Mouse (Mus musculus): ENCODE results near the gene Qser1. TPM values are rescaled to one million over a fixed set of nuclear protein-coding genes. Genes with fewer than 3 reads are reported as not detected.
A peak's percentile ranks its signal among the peaks of the same experiment; 100 is the strongest.

Qser1 gene
- polyA plus RNA-seq, 1 experiment from 2014 or later = 18.6 TPM

DNA sequence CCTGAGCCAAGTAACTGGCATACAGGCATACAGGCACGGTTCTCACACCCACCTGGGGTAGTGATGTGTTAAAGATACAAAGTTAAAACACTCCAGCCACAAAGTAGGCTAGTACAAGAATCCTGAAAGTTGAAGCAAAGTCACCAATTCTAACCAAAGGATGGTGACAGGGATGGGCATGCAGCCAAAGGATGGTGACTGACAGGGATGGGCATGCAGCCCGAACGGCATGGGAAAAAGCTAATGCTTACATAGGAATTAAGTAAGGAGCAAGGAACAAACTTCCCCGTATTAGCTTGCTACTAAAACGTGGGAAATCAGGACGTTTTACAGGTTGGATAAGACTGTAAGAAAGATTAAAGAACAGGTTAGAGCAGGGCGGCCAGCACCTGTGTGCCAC lies 80.3 kb downstream of the Qser1 start:
- no peaks in the 10 kb centered on the region for H3K9me3 ChIP-seq (ENCODE audit: low read depth, low read length)
- no peak for TF ChIP-seq CTCF (IDR thresholded peaks at IDR 0.05; ENCODE audit: low read depth)
- H3K9ac ChIP-seq = no peak overlapping the region
- no peak overlapping the region for H3K4me2 ChIP-seq
- ATAC-seq (ENCODE audit: insufficient read depth) (no peak), DNase-seq (no peak)
- H3K4me3 ChIP-seq (ENCODE audit: low read depth, low read length) = no peak overlapping the region
- H3K36me3 ChIP-seq (ENCODE audit: insufficient read depth) = no peaks in the 10 kb centered on the region
- no peaks in the 10 kb centered on the region for H3K4me1 ChIP-seq (ENCODE audit: insufficient read depth)
- WGBS = 57% methylated on average over 7 of the region's 7 CpGs
- H3K27me3 ChIP-seq (ENCODE audit: insufficient read depth, low read length) = no peaks in the 10 kb centered on the region
- H3K27ac ChIP-seq (ENCODE audit: low read depth) = no peak overlapping the region

DNA sequence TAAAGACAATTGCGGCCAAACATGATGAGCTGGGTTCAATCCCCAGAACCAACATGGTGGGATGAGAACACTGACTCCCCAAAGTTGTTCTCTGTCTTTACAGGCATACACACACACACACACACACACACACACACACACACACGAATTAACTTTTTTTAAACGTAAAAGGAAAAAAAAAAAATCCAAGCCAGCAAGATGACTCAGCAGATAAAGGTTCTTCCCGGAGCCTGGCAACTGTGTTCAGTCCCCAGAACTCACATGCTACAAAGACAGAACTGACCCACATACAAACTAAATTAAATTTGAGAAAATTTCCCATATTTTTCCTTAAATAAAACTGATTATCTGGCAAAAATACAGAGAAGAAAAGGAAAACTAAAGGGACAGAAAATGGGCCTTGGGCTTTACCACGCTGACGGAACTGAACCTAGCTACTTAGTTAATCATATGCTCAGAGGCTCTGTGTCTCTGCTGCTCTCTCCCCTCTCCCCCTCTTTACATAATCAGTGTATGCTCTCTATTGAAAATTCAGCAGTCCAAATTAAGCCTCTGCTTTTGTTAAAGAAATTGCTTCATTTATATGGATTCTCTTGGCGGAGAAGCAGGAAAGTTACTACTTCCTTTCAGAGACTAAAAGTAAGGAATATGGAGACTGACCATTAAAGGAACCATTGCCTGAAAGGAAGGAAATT lies 83.9 kb downstream of the Qser1 start:
- Histone ChIP-seq H3K9ac (no peak overlapping the region), H3K36me3 (ENCODE audit: insufficient read depth) (no peaks in the 10 kb centered on the region), H3K4me3 (ENCODE audit: low read depth, low read length) (no peak overlapping the region), H3K27ac (ENCODE audit: low read depth) (no peak overlapping the region), H3K4me1 (ENCODE audit: insufficient read depth) (no peaks in the 10 kb centered on the region), H3K27me3 (ENCODE audit: insufficient read depth, low read length) (no peaks in the 10 kb centered on the region), H3K9me3 (ENCODE audit: low read depth, low read length) (no peaks in the 10 kb centered on the region), H3K4me2 (no peak overlapping the region)
- ATAC-seq (ENCODE audit: insufficient read depth) (no peak), DNase-seq (no peak)
- WGBS = 71% methylated on average over 7 of the region's 7 CpGs
- no peak for TF ChIP-seq CTCF (IDR thresholded peaks at IDR 0.05; ENCODE audit: low read depth)

- H3K27ac ChIP-seq (ENCODE audit: low read depth) = no peak overlapping the region
- 71% methylated on average over 9 of the region's 9 CpGs for WGBS
- H3K4me3 ChIP-seq (ENCODE audit: low read depth, low read length) = no peak overlapping the region
- no peaks in the 10 kb centered on the region for H3K36me3 ChIP-seq (ENCODE audit: insufficient read depth)
- H3K9ac ChIP-seq = no peak overlapping the region
- no peaks in the 10 kb centered on the region for H3K27me3 ChIP-seq (ENCODE audit: insufficient read depth, low read length)
- no peaks in the 10 kb centered on the region for H3K9me3 ChIP-seq (ENCODE audit: low read depth, low read length)
- H3K4me1 ChIP-seq (ENCODE audit: insufficient read depth) = no peaks in the 10 kb centered on the region
- DNase-seq = no peak
- no peak for TF ChIP-seq CTCF (IDR thresholded peaks at IDR 0.05; ENCODE audit: low read depth)
- no peak for ATAC-seq (ENCODE audit: insufficient read depth)
- H3K4me2 ChIP-seq = no peak overlapping the region
Observed at GRCm38 (mm10) chr2:104732033-104732444, 84.5 kb downstream of the Qser1 start.

DNA sequence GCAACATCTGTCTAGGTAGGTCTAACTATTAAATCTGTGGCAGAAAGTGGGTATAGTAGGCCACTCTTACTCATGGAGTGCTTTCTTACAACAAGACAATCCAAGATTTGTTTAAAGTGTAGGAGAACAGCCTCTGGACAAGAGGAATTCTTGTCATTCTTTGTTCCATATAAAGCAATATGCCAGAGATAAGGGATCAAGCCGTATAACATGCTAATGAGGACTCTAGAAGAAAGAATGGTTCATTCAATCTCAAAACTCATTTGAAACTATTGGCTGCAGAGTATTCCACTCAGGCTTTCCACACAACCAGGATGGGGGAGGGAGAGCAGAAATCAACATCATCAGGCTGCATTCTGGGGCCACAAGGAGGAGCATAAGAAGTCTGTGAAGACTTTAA lies 89.2 kb downstream of the Qser1 start:
- no peak overlapping the region for H3K4me2 ChIP-seq
- 0 out of 2 replicates have a peak, but pooled peaks have one; percentile 47 for ATAC-seq (ENCODE audit: insufficient read depth)
- no peak overlapping the region for H3K4me3 ChIP-seq (ENCODE audit: low read depth, low read length)
- H3K4me1 ChIP-seq (ENCODE audit: insufficient read depth) = no peaks in the 10 kb centered on the region
- no peaks in the 10 kb centered on the region for H3K27me3 ChIP-seq (ENCODE audit: insufficient read depth, low read length)
- DNase-seq = peak; percentile 26
- H3K27ac ChIP-seq (ENCODE audit: low read depth) = no peak overlapping the region
- no peak overlapping the region for H3K9ac ChIP-seq
- 37% methylated on average over 1 of the region's 1 CpGs for WGBS
- no peaks in the 10 kb centered on the region for H3K9me3 ChIP-seq (ENCODE audit: low read depth, low read length)
- no peaks in the 10 kb centered on the region for H3K36me3 ChIP-seq (ENCODE audit: insufficient read depth)
- no peak for TF ChIP-seq CTCF (IDR thresholded peaks at IDR 0.05; ENCODE audit: low read depth)

DNA sequence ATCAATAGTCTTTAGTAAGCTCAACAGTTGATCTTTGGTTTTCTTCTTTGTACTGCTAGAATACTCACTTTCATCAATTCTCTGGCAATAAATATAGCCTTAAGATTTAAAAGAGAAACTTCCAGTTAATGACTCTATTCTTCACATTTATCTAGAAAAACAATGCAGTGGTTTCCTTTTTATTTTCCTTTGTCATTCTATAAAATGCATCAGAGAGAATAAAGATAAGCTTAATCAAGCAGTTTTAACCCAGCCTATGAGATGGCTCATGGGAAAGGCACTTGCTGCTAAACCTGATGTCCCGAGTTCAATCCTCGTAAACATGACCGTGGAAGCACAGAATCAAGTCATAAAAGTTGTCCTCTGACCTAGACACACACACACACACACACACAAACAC lies 94.5 kb downstream of the Qser1 start:
- 73% methylated on average over 3 of the region's 3 CpGs for whole genome bisulfite sequencing
- H3K4me1 ChIP-seq (ENCODE audit: insufficient read depth) = no peaks in the 10 kb centered on the region

GRCm38 (mm10) chr2:104717827-104718226 lies 98.7 kb downstream of the Qser1 start:
- Histone ChIP-seq H3K4me3 (ENCODE audit: low read depth, low read length) (no peak overlapping the region), H3K36me3 (ENCODE audit: insufficient read depth) (no peaks in the 10 kb centered on the region), H3K9ac (no peak overlapping the region), H3K9me3 (ENCODE audit: low read depth, low read length) (no peaks in the 10 kb centered on the region), H3K4me1 (ENCODE audit: insufficient read depth) (no peaks in the 10 kb centered on the region), H3K27ac (ENCODE audit: low read depth) (no peak overlapping the region), H3K4me2 (no peak overlapping the region), H3K27me3 (ENCODE audit: insufficient read depth, low read length) (no peaks in the 10 kb centered on the region)
- no peak for DNase-seq
- 84% methylated on average over 4 of the region's 4 CpGs for WGBS
- no peak for ATAC-seq (ENCODE audit: insufficient read depth)
- TF ChIP-seq CTCF (IDR thresholded peaks at IDR 0.05; ENCODE audit: low read depth) = no peak

More for the DNA sequence above, 94.5 kb downstream of the Qser1 start:
- Histone ChIP-seq H3K4me2 (no peak overlapping the region), H3K4me3 (ENCODE audit: low read depth, low read length) (no peak overlapping the region), H3K36me3 (ENCODE audit: insufficient read depth) (no peaks in the 10 kb centered on the region), H3K9ac (no peak overlapping the region), H3K27me3 (ENCODE audit: insufficient read depth, low read length) (no peaks in the 10 kb centered on the region), H3K27ac (ENCODE audit: low read depth) (no peak overlapping the region), H3K9me3 (ENCODE audit: low read depth, low read length) (no peaks in the 10 kb centered on the region)
- ATAC-seq (ENCODE audit: insufficient read depth) (no peak), DNase-seq (no peak)
- no peak for TF ChIP-seq CTCF (IDR thresholded peaks at IDR 0.05; ENCODE audit: low read depth)

DNA sequence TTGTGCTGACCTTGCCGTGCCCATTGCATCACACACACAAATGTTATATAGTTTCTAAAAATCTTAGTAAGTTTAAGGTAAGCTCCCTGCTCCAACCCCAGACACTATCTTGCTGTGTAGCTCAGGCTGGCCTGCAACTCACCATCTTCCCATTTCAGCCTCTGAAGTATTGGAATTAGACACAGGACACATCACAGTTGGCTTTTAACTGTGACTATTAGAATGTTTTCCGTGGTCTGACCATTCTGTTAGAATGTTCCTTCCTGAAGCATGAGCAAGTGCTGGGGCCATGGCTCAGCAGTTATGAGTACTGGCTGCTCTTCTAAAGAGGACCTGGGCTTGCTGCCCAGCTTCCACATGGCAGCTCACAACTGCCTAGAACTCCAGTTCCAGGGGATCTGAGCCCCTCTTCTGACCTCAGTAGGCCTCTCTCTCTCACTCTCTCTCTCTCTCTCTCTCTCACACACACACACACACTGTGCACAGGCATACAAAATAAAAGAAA lies 99.3 kb downstream of the Qser1 start:
- TF ChIP-seq CTCF (IDR thresholded peaks at IDR 0.05; ENCODE audit: low read depth) = no peak
- Histone ChIP-seq H3K4me3 (ENCODE audit: low read depth, low read length) (no peak overlapping the region), H3K27ac (ENCODE audit: low read depth) (no peak overlapping the region), H3K9ac (no peak overlapping the region), H3K9me3 (ENCODE audit: low read depth, low read length) (no peaks in the 10 kb centered on the region), H3K4me1 (ENCODE audit: insufficient read depth) (no peaks in the 10 kb centered on the region), H3K27me3 (ENCODE audit: insufficient read depth, low read length) (no peaks in the 10 kb centered on the region), H3K4me2 (no peak overlapping the region), H3K36me3 (ENCODE audit: insufficient read depth) (no peaks in the 10 kb centered on the region)
- WGBS = 88% methylated on average over 2 of the region's 2 CpGs
- DNase-seq = no peak
- no peak for ATAC-seq (ENCODE audit: insufficient read depth)
